14 mouse cellular contexts compared by ENCODE assay signal in the genomic region with DNA sequence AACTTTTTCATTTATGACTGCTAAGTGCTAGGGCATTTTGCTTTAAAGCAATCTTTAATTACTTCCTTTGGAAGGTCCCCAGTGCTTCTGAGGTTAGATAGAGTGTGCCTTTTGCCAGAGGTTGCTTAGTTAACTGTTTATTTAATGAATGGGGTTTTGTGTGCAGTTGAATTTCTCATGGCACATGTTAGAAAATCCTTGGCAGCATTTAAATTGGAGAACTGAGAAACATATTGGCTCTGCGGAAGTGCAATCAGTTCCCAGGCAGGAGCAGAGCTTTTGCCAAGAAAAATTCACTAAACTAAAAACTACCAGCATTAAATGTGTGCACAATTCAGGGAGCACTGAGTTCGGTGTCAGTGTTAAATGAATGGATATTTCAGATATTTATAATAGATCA.
DNase-seq lines count a peak whose midpoint lies in the region; ATAC-seq and TF ChIP-seq lines count a peak whose summit lies in the region.
"Had no signal": no experiment of that assay in that cellular context is flagged by ENCODE, and none has a peak within 500 bp of the region (broad histone marks: within the 10 kb centered on the region; RNA-seq: fewer than 3 reads in every experiment).

No protein-coding gene starts in this region.

- no peak overlapping the region for H3K4me3 ChIP-seq in heart, embryonic 11.5 days (ENCODE audit: low read depth, low read length)
- H3K4me3 ChIP-seq in lung, embryonic 14.5 days (ENCODE audit: low read depth, low read length): no peak overlapping the region
- H3K4me3 ChIP-seq: heart, embryonic 10.5 days had no signal

- H3K4me1 ChIP-seq in heart, embryonic 11.5 days (ENCODE audit: control insufficient read depth, insufficient read depth, low read length): no peaks in the 10 kb centered on the region
- no peaks in the 10 kb centered on the region for H3K4me1 ChIP-seq in lung, embryonic 14.5 days (ENCODE audit: insufficient read depth)
- H3K4me1 ChIP-seq: heart, embryonic 10.5 days had no signal

- H3K27me3 ChIP-seq in heart, embryonic 11.5 days (ENCODE audit: control insufficient read depth, insufficient read depth, low read length): no peaks in the 10 kb centered on the region
- H3K27me3 ChIP-seq in lung, embryonic 14.5 days (ENCODE audit: insufficient read depth, low read length): no peaks in the 10 kb centered on the region

- ATAC-seq in heart, embryonic 11.5 days (replicated peaks; ENCODE audit: insufficient number of reproducible peaks, low FRiP score, low TSS enrichment): no peak
- ATAC-seq in lung, embryonic 14.5 days (ENCODE audit: insufficient read depth): no peak

- peak; percentile 7 for DNase-seq in heart, adult 8-10 months (ENCODE audit: low spot score)
- peak; percentile 10 for DNase-seq in lung, embryonic 14.5 days
- no peak for DNase-seq in lung, postnatal 10 days
- DNase-seq in cerebellum, adult 9-11 months: peak; percentile 81
- peak; percentile 15 to 31 for DNase-seq in layer of hippocampus, postnatal 36 days
- DNase-seq in urinary bladder, postnatal 14 days (ENCODE audit: low spot score): no peak
- DNase-seq in adrenal gland, adult 2 months: no peak
- DNase-seq: adrenal gland, postnatal 14 days; kidney, postnatal 25 days; liver; lung, postnatal 36 days; thymus, postnatal 14 days had no signal

- H3K4me2 ChIP-seq in heart, embryonic 11.5 days: no peak overlapping the region
- H3K4me2 ChIP-seq in lung, embryonic 14.5 days: no peak overlapping the region

- no peak for TF ChIP-seq CTCF in lung, embryonic 14.5 days (IDR thresholded peaks at IDR 0.05; ENCODE audit: low read depth)

- H3K9ac ChIP-seq in heart, embryonic 11.5 days (ENCODE audit: low read depth, low read length): no peak overlapping the region
- no peak overlapping the region for H3K9ac ChIP-seq in lung, embryonic 14.5 days

- 68% methylated on average over 2 of the region's 2 CpGs for WGBS in heart, embryonic 11.5 days (ENCODE audit: insufficient replicate concordance)
- WGBS in lung, embryonic 14.5 days: 59% methylated on average over 2 of the region's 2 CpGs

- no peaks in the 10 kb centered on the region for H3K36me3 ChIP-seq in heart, embryonic 11.5 days (ENCODE audit: control insufficient read depth, insufficient read depth, low read length)
- no peaks in the 10 kb centered on the region for H3K36me3 ChIP-seq in lung, embryonic 14.5 days (ENCODE audit: insufficient read depth)
- H3K36me3 ChIP-seq: heart, embryonic 10.5 days had no signal

- no peaks in the 10 kb centered on the region for H3K9me3 ChIP-seq in heart, embryonic 11.5 days (replicated peaks; ENCODE audit: control insufficient read depth, low read length)
- H3K9me3 ChIP-seq in lung, embryonic 14.5 days (ENCODE audit: low read depth, low read length): no peaks in the 10 kb centered on the region
- H3K9me3 ChIP-seq: heart, embryonic 10.5 days had no signal

- no peak overlapping the region for H3K27ac ChIP-seq in heart, embryonic 11.5 days (ENCODE audit: low read depth, low read length)
- no peak overlapping the region for H3K27ac ChIP-seq in lung, embryonic 14.5 days (ENCODE audit: low read depth)
- H3K27ac ChIP-seq: heart, embryonic 10.5 days had no signal

Comparison
In these comparisons a context has a peak if more than half of its experiments do, and no peak if none do; other contexts are left out.
1. DNase-seq: peak in heart, adult 8-10 months (single experiment), lung, embryonic 14.5 days (single experiment), cerebellum, adult 9-11 months (single experiment) and layer of hippocampus, postnatal 36 days (2 of 2); none in lung, postnatal 10 days (single experiment), urinary bladder, postnatal 14 days (single experiment) and adrenal gland, adult 2 months (single experiment).